Mouse (Mus musculus): Measurements from ENCODE around the gene Syce1. TPM values are rescaled to one million over a fixed set of nuclear protein-coding genes. Genes with fewer than 3 reads are reported as not detected.
"Not testable (repeated sequence)": the region's sequence is repeated elsewhere in the genome, so short reads cannot be mapped to it uniquely, and the experiment has no call there.

Syce1 gene
- polyA plus RNA-seq, 1 experiment from 2014 or later = 0.30 TPM

DNA sequence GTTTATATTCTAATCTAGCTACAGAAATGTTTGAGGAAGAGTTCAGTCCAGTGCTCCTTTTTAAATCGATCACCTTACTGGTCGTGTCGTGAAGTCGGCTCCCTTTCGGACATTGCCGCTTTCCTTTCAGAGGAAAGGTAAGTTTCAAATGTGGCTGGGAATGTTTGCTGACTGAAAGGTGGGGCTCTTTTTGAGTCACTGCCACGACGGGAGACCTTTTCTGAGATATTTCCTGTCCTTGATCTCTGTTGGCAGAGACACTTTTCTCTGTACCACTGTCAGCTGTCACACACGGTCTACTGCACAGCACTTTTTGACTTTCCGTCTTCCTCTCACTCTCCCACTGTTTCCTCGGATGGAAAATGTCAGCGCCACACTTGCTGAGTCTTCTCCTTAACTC lies 25.2 kb upstream of the Syce1 start:
- 87% methylated on average over 12 of the region's 12 CpGs for WGBS
- H3K4me3 ChIP-seq (replicated peaks) = no peak overlapping the region
- H3K4me2 ChIP-seq = no peak overlapping the region
- H3K4me1 ChIP-seq = no peaks in the 10 kb centered on the region
- ATAC-seq (ENCODE audit: insufficient read depth, low FRiP score, low read depth) = no peak
- no peaks in the 10 kb centered on the region for H3K36me3 ChIP-seq
- H3K27ac ChIP-seq = no peak overlapping the region
- H3K9ac ChIP-seq = no peak overlapping the region
- H3K9me3 ChIP-seq = no peaks in the 10 kb centered on the region
- H3K27me3 ChIP-seq (replicated peaks) = no peaks in the 10 kb centered on the region

DNA sequence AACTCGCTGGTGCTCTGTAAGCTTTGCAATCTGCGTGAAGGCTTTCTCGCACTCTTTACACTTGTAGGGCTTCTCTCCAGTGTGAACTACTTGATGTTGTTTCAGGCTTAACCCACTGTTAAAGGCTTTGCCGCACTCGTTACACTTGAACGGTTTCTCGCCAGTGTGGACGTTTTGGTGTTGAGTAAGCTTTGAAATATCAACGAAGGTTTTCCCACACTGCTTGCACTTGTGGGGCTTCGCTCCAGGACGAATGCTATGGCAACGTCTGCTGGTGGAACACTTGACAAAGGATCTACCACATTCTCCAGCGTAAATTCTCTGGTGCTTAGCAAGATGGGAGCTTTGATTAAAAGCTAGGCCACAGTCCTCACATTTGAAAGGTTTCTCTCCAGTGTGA lies 24.1 kb upstream of the Syce1 start:
- WGBS = 87% methylated on average over 13 of the region's 13 CpGs
- Histone ChIP-seq H3K36me3 (no peaks in the 10 kb centered on the region), H3K9ac (no peak overlapping the region), H3K4me1 (no peaks in the 10 kb centered on the region), H3K27ac (no peak overlapping the region), H3K27me3 (replicated peaks) (no peaks in the 10 kb centered on the region), H3K4me3 (replicated peaks) (no peak overlapping the region), H3K4me2 (no peak overlapping the region), H3K9me3 (no peaks in the 10 kb centered on the region)
- ATAC-seq (ENCODE audit: insufficient read depth, low FRiP score, low read depth) = no peak

DNA sequence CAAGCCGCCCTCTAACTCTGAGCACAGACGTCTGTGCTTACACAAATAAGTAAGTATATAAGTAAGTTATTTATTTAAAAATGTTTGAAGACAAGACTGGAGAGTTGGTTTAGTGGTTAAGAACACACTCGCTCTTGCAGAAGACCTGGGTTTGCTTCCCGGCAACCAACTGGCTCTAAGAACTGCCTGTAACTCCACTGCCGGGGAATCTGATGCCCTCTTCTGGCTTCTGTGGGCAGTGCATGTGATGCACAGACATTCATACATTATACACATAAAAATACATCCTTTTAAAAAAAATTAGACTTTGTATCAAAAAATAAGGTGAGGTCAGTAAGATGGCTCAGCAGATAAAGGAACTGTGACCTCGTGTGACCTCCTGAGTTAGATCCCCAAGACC lies 22.8 kb upstream of the Syce1 start:
- Histone ChIP-seq H3K27ac (no peak overlapping the region), H3K9me3 (no peaks in the 10 kb centered on the region), H3K27me3 (replicated peaks) (no peaks in the 10 kb centered on the region), H3K36me3 (no peaks in the 10 kb centered on the region), H3K4me1 (no peaks in the 10 kb centered on the region), H3K4me2 (no peak overlapping the region), H3K4me3 (replicated peaks) (no peak overlapping the region), H3K9ac (no peak overlapping the region)
- no peak for ATAC-seq (ENCODE audit: insufficient read depth, low FRiP score, low read depth)
- WGBS = 89% methylated on average over 6 of the region's 6 CpGs

DNA sequence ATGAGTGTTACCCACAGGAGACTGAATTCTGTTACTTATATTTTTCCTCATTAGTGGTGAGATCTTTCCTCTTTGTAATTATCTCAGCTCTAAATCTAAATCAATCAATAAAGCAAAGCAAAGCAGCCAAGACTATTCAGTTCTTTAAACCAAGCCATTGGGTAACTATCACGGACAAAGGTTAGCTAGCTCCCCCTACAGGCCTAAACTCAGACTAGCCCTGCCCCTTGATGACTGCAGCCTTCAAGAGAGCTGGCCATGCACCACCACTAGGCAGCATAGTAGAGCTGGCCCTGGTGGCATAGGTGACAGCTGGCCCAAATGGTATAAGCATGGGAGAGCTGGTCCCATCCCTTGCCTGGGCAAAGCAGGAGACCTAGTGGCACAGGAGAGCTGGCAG lies 18.1 kb upstream of the Syce1 start:
- H3K27me3 ChIP-seq (replicated peaks) = no peaks in the 10 kb centered on the region
- H3K4me3 ChIP-seq (replicated peaks) = no peak overlapping the region
- WGBS = 19% methylated on average over 1 of the region's 1 CpGs
- no peaks in the 10 kb centered on the region for H3K36me3 ChIP-seq
- no peak overlapping the region for H3K9ac ChIP-seq
- no peaks in the 10 kb centered on the region for H3K9me3 ChIP-seq
- H3K4me1 ChIP-seq = no peaks in the 10 kb centered on the region
- no peak overlapping the region for H3K4me2 ChIP-seq
- ATAC-seq (ENCODE audit: insufficient read depth, low FRiP score, low read depth) = no peak
- no peak overlapping the region for H3K27ac ChIP-seq

DNA sequence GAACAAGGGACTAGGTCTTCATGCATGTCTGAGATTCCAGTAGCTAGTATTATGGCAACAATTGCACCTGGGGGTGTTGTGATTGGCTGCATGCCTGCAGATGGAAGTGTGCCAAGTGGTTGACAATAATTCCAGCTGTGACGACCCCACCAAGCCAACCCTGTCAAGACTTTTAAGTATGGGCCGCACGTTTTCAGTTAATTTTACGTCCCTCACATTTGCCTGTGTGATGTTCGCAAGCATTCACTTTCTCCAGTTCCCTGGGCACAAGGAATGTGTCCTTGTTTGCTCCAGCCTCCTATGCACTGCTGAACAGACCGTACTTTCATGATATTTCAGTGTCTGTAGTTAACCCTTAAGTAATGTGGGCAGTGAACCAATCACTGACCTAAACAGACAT lies 15.0 kb upstream of the Syce1 start:
- Histone ChIP-seq H3K27ac (no peak overlapping the region), H3K36me3 (no peaks in the 10 kb centered on the region), H3K9me3 (no peaks in the 10 kb centered on the region), H3K4me1 (no peaks in the 10 kb centered on the region), H3K9ac (no peak overlapping the region), H3K4me3 (replicated peaks) (no peak overlapping the region), H3K4me2 (no peak overlapping the region), H3K27me3 (replicated peaks) (no peaks in the 10 kb centered on the region)
- ATAC-seq (ENCODE audit: insufficient read depth, low FRiP score, low read depth) = no peak
- WGBS = 66% methylated on average over 6 of the region's 6 CpGs

DNA sequence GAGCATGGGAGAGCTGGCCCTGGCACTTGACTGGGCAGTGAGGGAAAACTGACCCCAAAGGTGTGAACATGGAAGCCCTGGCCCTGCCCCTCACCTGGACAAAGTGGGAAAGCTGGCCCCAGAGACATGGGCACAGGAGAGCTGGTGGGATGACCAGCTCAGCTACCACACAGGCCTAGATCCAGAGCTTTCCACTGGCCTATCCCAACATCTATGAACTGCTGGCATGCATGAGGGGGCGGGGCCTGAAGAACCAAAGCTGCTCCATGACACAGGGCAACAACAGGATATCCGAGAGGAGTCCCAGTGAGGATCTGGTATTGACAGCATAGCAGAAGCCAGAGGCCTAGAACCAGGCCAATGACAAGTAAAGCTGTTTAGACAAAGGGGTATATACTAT lies 10.6 kb upstream of the Syce1 start:
- Histone ChIP-seq H3K9ac (no peak overlapping the region), H3K9me3 (no peaks in the 10 kb centered on the region), H3K4me2 (no peak overlapping the region), H3K27ac (no peak overlapping the region), H3K4me3 (replicated peaks) (no peak overlapping the region), H3K36me3 (no peaks in the 10 kb centered on the region), H3K4me1 (no peaks in the 10 kb centered on the region), H3K27me3 (replicated peaks) (no peaks in the 10 kb centered on the region)
- WGBS = 69% methylated on average over 2 of the region's 2 CpGs
- ATAC-seq (ENCODE audit: insufficient read depth, low FRiP score, low read depth) = no peak

DNA sequence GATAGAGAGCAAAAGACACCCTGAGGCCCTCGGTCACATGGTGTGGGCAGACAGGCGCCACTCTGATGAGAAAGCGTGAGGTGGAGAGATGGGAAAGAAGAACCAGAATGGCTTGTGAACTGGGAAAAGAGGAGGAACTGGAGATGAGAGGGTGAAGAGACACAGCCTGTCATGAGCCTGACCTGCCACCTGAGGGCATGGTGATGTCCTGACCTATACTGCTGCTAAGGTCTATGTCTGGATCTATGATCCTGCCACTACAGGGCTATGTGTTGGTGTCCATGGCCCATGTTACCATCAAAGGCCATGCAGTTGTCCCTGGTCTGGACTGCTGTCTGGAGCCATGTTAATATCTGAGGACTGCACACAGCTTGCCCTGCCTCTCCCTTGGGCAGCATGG lies 10.0 kb upstream of the Syce1 start:
- Histone ChIP-seq H3K9me3 (no peaks in the 10 kb centered on the region), H3K36me3 (no peaks in the 10 kb centered on the region), H3K27me3 (replicated peaks) (no peaks in the 10 kb centered on the region), H3K4me1 (no peaks in the 10 kb centered on the region), H3K27ac (no peak overlapping the region), H3K4me2 (no peak overlapping the region), H3K9ac (no peak overlapping the region), H3K4me3 (replicated peaks) (no peak overlapping the region)
- ATAC-seq (ENCODE audit: insufficient read depth, low FRiP score, low read depth) = no peak
- WGBS = 88% methylated on average over 3 of the region's 3 CpGs

DNA sequence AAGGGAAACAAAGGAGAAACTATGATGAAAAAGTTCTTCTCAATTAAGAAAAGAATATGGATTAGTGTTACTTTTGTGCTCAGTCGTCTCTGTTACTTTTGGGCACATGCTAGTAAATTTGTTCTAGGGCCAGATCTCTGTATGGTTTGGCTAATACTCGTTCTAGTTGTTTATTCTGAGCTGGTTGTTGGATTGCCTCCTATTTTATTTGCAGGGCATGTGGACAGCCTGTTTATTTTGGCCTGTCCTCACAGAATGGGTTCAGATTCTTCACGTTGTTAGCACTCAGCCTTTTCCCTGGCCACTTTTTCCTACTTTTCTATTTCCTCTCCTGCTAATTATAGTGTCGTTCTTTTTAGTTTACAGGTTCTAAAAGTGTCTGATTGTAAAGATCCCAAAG lies 5.9 kb upstream of the Syce1 start:
- 56% methylated on average over 4 of the region's 4 CpGs for WGBS
- no peak for ATAC-seq (ENCODE audit: insufficient read depth, low FRiP score, low read depth)
- H3K36me3 ChIP-seq = no peaks in the 10 kb centered on the region
- no peak overlapping the region for H3K9ac ChIP-seq
- no peaks in the 10 kb centered on the region for H3K4me1 ChIP-seq
- no peak overlapping the region for H3K4me3 ChIP-seq (replicated peaks)
- H3K27me3 ChIP-seq (replicated peaks) = no peaks in the 10 kb centered on the region
- H3K27ac ChIP-seq = no peak overlapping the region
- H3K9me3 ChIP-seq = no peaks in the 10 kb centered on the region
- H3K4me2 ChIP-seq = no peak overlapping the region

DNA sequence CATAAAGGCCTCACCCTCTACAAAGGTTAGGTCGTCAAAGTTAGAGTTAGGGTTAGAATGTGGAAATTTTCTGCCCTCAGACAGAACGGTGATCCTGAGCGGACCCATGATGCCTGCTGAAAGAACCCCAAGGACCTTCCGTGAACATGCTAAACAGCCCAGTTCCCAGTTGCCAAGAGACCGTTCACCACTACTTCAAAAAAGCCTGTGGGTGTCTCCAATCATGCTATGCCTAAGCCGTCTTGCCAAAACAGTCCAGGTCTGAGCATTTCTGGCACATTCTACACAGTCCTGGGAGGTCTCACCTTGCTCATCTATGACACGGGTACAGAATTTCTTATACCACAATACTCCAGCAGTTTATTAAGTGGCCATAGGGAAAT lies 392 bp upstream of the Syce1 start:
- H3K9me3 ChIP-seq = no peaks in the 10 kb centered on the region
- no peaks in the 10 kb centered on the region for H3K27me3 ChIP-seq (replicated peaks)
- no peak for ATAC-seq (ENCODE audit: insufficient read depth, low FRiP score, low read depth)
- no peak overlapping the region for H3K4me2 ChIP-seq
- WGBS = 76% methylated on average over 7 of the region's 7 CpGs
- H3K27ac ChIP-seq = no peak overlapping the region
- no peak overlapping the region for H3K9ac ChIP-seq
- no peaks in the 10 kb centered on the region for H3K36me3 ChIP-seq
- H3K4me1 ChIP-seq = no peaks in the 10 kb centered on the region
- H3K4me3 ChIP-seq (replicated peaks) = no peak overlapping the region

DNA sequence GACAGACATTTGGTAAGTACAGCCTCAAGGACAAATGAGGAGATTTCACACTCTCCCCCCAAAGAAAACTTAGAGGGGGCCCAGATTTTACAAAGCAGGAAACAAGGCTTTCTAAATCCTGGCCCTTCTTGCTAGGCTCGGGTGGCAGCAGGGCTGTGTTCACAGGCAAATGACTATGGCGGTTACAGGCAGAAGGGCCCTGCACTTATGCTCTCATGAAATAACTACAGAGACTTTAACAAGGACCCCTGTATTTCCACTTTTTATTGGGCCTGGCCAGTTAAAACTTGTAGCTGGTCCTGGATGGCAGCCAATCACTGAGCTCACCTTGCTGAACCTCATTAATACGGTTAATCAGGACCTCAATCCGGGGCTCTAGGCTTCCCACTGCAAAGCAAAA lies 7.1 kb downstream of the Syce1 start:
- 78% methylated on average over 4 of the region's 4 CpGs for WGBS
- ATAC-seq (ENCODE audit: insufficient read depth, low FRiP score, low read depth) = no peak
- Histone ChIP-seq H3K9ac (no peak overlapping the region), H3K27ac (no peak overlapping the region), H3K27me3 (replicated peaks) (no peaks in the 10 kb centered on the region), H3K4me3 (replicated peaks) (no peak overlapping the region), H3K4me2 (no peak overlapping the region), H3K36me3 (no peaks in the 10 kb centered on the region), H3K9me3 (no peaks in the 10 kb centered on the region), H3K4me1 (no peaks in the 10 kb centered on the region)

DNA sequence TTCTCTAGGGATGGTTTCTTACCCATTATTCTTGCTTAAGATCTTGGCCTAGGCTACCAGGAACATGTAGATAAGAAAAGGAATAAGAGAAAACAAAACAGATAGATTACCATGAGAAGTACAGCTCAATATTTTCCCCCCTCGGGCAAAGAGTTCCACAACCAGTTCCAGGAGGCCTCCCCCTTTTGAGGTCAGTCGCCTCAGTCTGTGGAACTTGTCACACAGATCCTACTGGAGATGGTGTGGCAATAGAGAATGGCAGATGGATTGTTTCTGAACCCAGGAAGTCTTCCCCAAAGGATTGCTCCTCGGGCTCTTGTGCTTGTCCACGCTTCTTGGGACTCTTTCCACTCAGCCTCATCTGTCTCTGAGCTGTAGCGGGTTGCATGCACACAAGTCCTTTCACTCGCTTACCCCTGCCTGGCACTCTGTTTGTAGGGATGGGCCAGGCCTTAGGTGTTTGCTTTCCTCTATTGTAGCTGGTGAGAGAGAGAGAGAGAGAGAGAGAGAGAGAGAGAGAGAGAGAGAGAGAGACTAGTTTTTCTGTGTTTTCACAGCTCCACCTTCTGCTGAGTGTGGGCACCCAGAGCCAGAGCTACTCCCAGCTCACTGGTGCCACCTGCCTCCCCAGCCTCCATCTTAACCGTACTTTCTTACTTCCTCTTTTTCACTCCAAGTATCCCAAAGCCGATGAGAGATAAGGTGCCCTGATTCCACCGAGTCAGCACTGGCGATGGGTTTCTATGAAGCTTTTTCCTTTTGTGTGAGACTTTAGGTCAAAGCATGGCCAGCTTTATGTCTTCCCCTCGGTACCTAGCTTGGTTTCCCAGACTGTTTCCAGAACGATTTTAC lies 21.5 kb downstream of the Syce1 start:
- H3K27ac ChIP-seq = no peak overlapping the region
- WGBS = 65% methylated on average over 12 of the region's 12 CpGs
- H3K36me3 ChIP-seq = no peaks in the 10 kb centered on the region
- H3K27me3 ChIP-seq (replicated peaks) = no peaks in the 10 kb centered on the region
- no peak overlapping the region for H3K4me3 ChIP-seq (replicated peaks)
- H3K4me1 ChIP-seq = no peaks in the 10 kb centered on the region
- no peaks in the 10 kb centered on the region for H3K9me3 ChIP-seq
- no peak for ATAC-seq (ENCODE audit: insufficient read depth, low FRiP score, low read depth)
- no peak overlapping the region for H3K4me2 ChIP-seq
- no peak overlapping the region for H3K9ac ChIP-seq

DNA sequence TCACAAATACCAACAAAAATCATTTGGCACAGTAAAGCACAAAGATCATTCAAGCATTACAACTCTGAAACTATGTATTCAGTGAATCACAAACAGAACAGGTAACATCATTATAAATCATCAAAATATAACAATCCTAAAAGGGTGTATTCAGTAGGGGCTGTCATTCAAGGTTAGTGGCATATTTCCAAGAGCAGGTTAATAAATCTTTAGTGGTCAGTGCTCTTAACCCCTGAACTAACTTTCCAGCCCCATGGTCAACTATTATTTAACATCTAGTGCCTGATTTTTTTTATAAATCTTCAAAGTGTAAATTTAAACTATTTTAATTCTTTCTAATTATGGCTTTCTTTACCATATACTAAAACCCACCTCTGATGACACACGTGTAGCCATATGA lies 22.3 kb downstream of the Syce1 start:
- H3K4me1 ChIP-seq; H3K4me2 ChIP-seq; H3K27me3 ChIP-seq (replicated peaks); H3K36me3 ChIP-seq; H3K9ac ChIP-seq; ATAC-seq (ENCODE audit: insufficient read depth, low FRiP score, low read depth); H3K9me3 ChIP-seq; H3K27ac ChIP-seq; H3K4me3 ChIP-seq (replicated peaks): not testable (repeated sequence)
- WGBS = 67% methylated on average over 1 of the region's 1 CpGs

DNA sequence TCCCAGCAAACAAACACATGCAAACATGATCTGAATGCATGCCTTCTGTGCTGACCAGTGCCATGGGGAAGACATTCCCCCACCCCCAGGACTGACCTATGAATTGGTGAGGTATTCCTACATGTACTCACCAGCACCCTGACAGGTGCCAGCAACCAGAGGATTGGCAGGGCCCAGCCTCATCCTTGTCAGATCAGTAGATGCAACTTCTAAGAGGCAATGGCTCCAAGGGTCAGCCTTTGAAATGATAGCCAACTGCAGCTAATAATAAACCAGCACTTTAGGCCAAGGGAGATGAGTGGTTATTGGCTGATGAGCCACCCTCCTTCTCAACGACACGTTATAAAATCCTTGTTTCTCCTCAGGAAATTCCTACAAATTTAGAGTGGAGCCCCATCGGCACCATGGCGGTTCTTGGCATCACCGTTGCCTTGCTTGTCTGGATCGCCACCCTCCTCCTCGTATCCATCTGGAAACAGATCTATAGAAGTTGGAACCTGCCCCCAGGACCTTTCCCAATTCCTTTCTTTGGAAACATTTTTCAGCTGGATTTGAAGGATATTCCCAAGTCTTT lies 24.1 kb downstream of the Syce1 start, which contains the start of gene Cyp2e1:
Gene Cyp2e1, plus strand, starts transcription at position 293 of the 574 bp plus-strand sequence.
- Histone ChIP-seq H3K27me3 (replicated peaks) (no peaks in the 10 kb centered on the region), H3K9ac (no peak within 1 kb of the TSS), H3K4me1 (no peaks in the 10 kb centered on the region), H3K9me3 (no peaks in the 10 kb centered on the region), H3K27ac (no peak within 1 kb of the TSS), H3K4me3 (replicated peaks) (no peak within 1 kb of the TSS), H3K4me2 (no peak within 1 kb of the TSS), H3K36me3 (no peaks in the 10 kb centered on the region)
- 83% methylated on average over 7 of the region's 7 CpGs for WGBS
- no peak for ATAC-seq (ENCODE audit: insufficient read depth, low FRiP score, low read depth)
